Mouse (Mus musculus) embryo, embryonic 11.5 days (tissue): ENCODE results near the gene Areg.

Experiments used
- DNase-seq: peaks from one replicate; pipeline ENCODE4 v3.0.0-alpha.2; 2012; ENCODE audit warnings: low read depth, low spot score

Areg gene

GRCm38 (mm10) chr5:91162787-91163186, 23.4 kb downstream of the Areg start:
- no peak for DNase-seq

GRCm38 (mm10) chr5:91166601-91167000, 27.2 kb downstream of the Areg start:
- DNase-seq = no peak

DNA sequence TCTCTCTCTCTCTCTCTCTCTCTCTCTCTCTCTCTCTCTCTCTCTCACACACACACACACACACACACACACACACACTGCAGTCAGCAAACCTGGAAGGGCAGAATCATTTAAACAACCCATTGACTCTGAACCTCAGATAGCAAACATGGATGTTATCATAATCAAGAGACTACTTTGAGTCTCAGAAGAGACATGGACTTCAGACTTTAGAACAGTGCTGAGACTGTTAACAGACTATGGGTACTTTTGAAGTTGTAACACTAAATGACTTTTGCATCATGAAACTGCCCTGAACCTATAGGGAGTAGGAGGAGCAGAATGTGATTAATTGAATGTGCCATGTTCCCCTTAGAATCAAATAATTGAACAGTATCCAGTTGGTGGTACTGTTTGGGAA, 37.0 kb downstream of the Areg start:
- DNase-seq = no peak

GRCm38 (mm10) chr5:91194572-91194971, 55.2 kb downstream of the Areg start:
- no peak for DNase-seq
